Mouse (Mus musculus): Measurements from ENCODE around the gene Sirt7.

DNA sequence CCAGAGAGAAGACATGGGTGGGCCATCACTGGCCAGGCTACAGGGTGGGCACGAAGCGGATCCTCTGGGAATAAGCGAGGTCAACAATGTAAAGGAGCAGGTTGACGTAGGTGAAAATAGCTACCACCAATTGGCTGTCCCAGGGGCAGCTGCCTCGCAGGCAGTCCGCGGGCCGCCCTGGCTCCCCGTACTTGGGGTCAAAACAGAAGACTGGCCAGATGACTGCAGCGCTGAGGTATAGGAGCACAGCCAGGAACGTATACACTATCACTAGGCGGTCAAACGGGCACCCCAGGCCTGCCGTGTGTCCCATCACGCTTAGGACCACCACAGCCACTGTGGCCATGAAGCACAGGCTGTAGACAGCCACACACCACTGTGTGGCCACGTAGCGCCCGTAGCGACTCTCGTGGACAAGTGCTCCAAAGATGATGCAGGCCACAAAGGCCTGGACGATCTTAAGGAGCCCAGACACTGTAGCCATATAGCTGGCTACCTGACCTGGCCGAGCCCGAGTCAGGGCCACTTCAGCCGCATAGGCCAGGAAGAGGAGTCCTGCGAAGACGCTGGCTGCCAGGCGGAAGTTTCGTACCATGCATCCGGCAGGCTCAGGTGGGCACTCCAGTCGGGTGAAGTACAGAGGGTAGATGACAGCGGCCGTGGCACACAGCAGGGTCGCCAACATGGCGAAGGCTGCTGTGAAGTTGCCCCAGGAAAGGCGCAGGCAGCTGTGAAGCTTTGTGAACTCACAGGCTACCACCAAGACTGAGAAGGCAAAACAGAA is 22.2 kb upstream of the Sirt7 start:
- TF ChIP-seq CTCF (conservative IDR thresholded peaks at IDR 0.05; ENCODE audit: low read length): no peak
- no peak for TF ChIP-seq NANOG (IDR thresholded peaks at IDR 0.05; ENCODE audit: borderline replicate concordance, low read length)
